In genomic region chr19:5553802-5554201, GRCm38 (mm10) we compare ENCODE assay signal across 18 mouse cellular contexts. TPM values are rescaled to one million over a fixed set of nuclear protein-coding genes. Genes with fewer than 3 reads are reported as not detected.
DNase-seq lines count a peak whose midpoint lies in the region; ATAC-seq and TF ChIP-seq lines count a peak whose summit lies in the region.
"Had no signal": no experiment of that assay in that cellular context is flagged by ENCODE, and none has a peak within 500 bp of the region (broad histone marks: within the 10 kb centered on the region; RNA-seq: fewer than 3 reads in every experiment).

No protein-coding gene starts in this region.

- H3K4me1 ChIP-seq in kidney, adult 2 months (ENCODE audit: control insufficient read depth, insufficient read depth, low read length): peaks cover 11% of the 10 kb centered on the region
- peaks cover 4% of the 10 kb centered on the region; the same call in 1 of the 2 replicates for H3K4me1 ChIP-seq in intestine, embryonic 14.5 days (replicated peaks; ENCODE audit: control insufficient read depth, insufficient read depth, low read length)
- peaks cover 53% of the 10 kb centered on the region for H3K4me1 ChIP-seq in kidney, embryonic 15.5 days
- 0 out of 2 replicates have a peak, but pooled peaks cover 14% of the 10 kb centered on the region for H3K4me1 ChIP-seq in stomach, embryonic 15.5 days
- H3K4me1 ChIP-seq: forebrain, embryonic 12.5 days; hindbrain, embryonic 12.5 days; liver, embryonic 15.5 days had no signal

- H3K9ac ChIP-seq in intestine, embryonic 14.5 days (ENCODE audit: low read length): no peak overlapping the region
- no peak overlapping the region for H3K9ac ChIP-seq in kidney, embryonic 15.5 days
- no peak overlapping the region for H3K9ac ChIP-seq in stomach, embryonic 15.5 days
- H3K9ac ChIP-seq: forebrain, embryonic 12.5 days; hindbrain, embryonic 12.5 days; limb, embryonic 15.5 days; liver, embryonic 15.5 days had no signal

- peak; percentile 61 for DNase-seq in kidney, adult 2 months
- DNase-seq in kidney, postnatal 10 days: no peak
- peak; percentile 66 for DNase-seq in intestine, embryonic 14.5 days (ENCODE audit: low spot score)
- no peak for DNase-seq in ovary, postnatal 36 days (ENCODE audit: low spot score)
- no peak for DNase-seq in natural killer cell, adult 2 months (ENCODE audit: low spot score in 2 of 2)
- DNase-seq: adrenal gland, postnatal 36 days; cerebellum, adult 11-12 months; cerebellum, postnatal 36 days; gastrocnemius, adult 2 months; thymus, postnatal 36 days had no signal

- TF ChIP-seq POLR2A in kidney, adult 2 months (IDR thresholded peaks at IDR 0.05; ENCODE audit: low read depth, low read length): no peak

- WGBS in kidney, adult 2 months: 50% methylated on average over 8 of the region's 8 CpGs
- WGBS in intestine, embryonic 14.5 days: 46% methylated on average over 8 of the region's 8 CpGs
- WGBS in kidney, embryonic 15.5 days: 49% methylated on average over 8 of the region's 8 CpGs
- 53% methylated on average over 8 of the region's 8 CpGs for WGBS in stomach, embryonic 15.5 days

- no peak overlapping the region for H3K4me2 ChIP-seq in intestine, embryonic 14.5 days (ENCODE audit: low read length)
- H3K4me2 ChIP-seq in kidney, embryonic 15.5 days: no peak overlapping the region
- no peak overlapping the region; the same call in 1 of the 2 replicates for H3K4me2 ChIP-seq in stomach, embryonic 15.5 days
- H3K4me2 ChIP-seq: forebrain, embryonic 12.5 days; hindbrain, embryonic 12.5 days; limb, embryonic 15.5 days; liver, embryonic 15.5 days had no signal

- H3K27me3 ChIP-seq in kidney, adult 2 months (replicated peaks; ENCODE audit: control insufficient read depth, insufficient read depth, low read length): no peaks in the 10 kb centered on the region
- peaks cover 22% of the 10 kb centered on the region for H3K27me3 ChIP-seq in intestine, embryonic 14.5 days (replicated peaks; ENCODE audit: control insufficient read depth, insufficient read depth, low read length)
- peaks cover 31% of the 10 kb centered on the region for H3K27me3 ChIP-seq in kidney, embryonic 15.5 days
- peaks cover 14% of the 10 kb centered on the region for H3K27me3 ChIP-seq in stomach, embryonic 15.5 days (replicated peaks)

- no peaks in the 10 kb centered on the region; the same call in 1 of the 2 replicates for H3K36me3 ChIP-seq in kidney, adult 2 months (ENCODE audit: control insufficient read depth, insufficient read depth, low read length)
- peaks cover 10% of the 10 kb centered on the region; the same call in 1 of the 2 replicates for H3K36me3 ChIP-seq in intestine, embryonic 14.5 days (ENCODE audit: control insufficient read depth, insufficient read depth, low read length)
- peaks cover 38% of the 10 kb centered on the region for H3K36me3 ChIP-seq in kidney, embryonic 15.5 days
- H3K36me3 ChIP-seq in stomach, embryonic 15.5 days: peaks cover 4% of the 10 kb centered on the region; the same call in 1 of the 2 replicates
- H3K36me3 ChIP-seq: forebrain, embryonic 12.5 days; heart, embryonic 10.5 days; hindbrain, embryonic 12.5 days; liver, embryonic 15.5 days had no signal

- ATAC-seq in intestine, embryonic 14.5 days (replicated peaks; ENCODE audit: low FRiP score, low TSS enrichment, low read depth): peak; percentile 25; the same call in 1 of the 2 replicates
- 0 out of 2 replicates have a peak, but pooled peaks have one; percentile 12 for ATAC-seq in kidney, embryonic 15.5 days (replicated peaks; ENCODE audit: low FRiP score)
- ATAC-seq in stomach, embryonic 15.5 days (ENCODE audit: insufficient read depth, low FRiP score, low read depth): peak; percentile 32

- no peaks in the 10 kb centered on the region for H3K9me3 ChIP-seq in intestine, embryonic 14.5 days (ENCODE audit: control insufficient read depth, low read length)
- no peaks in the 10 kb centered on the region for H3K9me3 ChIP-seq in kidney, embryonic 15.5 days (replicated peaks)
- H3K9me3 ChIP-seq in stomach, embryonic 15.5 days: no peaks in the 10 kb centered on the region
- H3K9me3 ChIP-seq: forebrain, embryonic 12.5 days; heart, embryonic 10.5 days; hindbrain, embryonic 12.5 days; limb, embryonic 15.5 days; liver, embryonic 15.5 days had no signal

- H3K4me3 ChIP-seq in kidney, adult 2 months (ENCODE audit: insufficient read depth, low read depth, low read length): no peak overlapping the region
- no peak overlapping the region for H3K4me3 ChIP-seq in intestine, embryonic 14.5 days (ENCODE audit: low read depth, low read length)
- H3K4me3 ChIP-seq in kidney, embryonic 15.5 days (replicated peaks): no peak overlapping the region
- no peak overlapping the region for H3K4me3 ChIP-seq in stomach, embryonic 15.5 days (replicated peaks)
- H3K4me3 ChIP-seq: forebrain, embryonic 12.5 days; gastrocnemius, adult 2 months; heart, embryonic 10.5 days; hindbrain, embryonic 12.5 days; limb, embryonic 15.5 days; liver, embryonic 15.5 days had no signal

- TF ChIP-seq CTCF in kidney, adult 2 months (conservative IDR thresholded peaks at IDR 0.05; ENCODE audit: insufficient read depth, insufficient read length, low read depth, low read length): no peak

- no peak overlapping the region for H3K27ac ChIP-seq in kidney, adult 2 months (ENCODE audit: insufficient read depth, low read depth, low read length)
- no peak overlapping the region for H3K27ac ChIP-seq in intestine, embryonic 14.5 days (ENCODE audit: low read depth)
- no peak overlapping the region for H3K27ac ChIP-seq in kidney, embryonic 15.5 days
- 0 out of 2 replicates have a peak overlapping the region, but pooled peaks have one; percentile 14 for H3K27ac ChIP-seq in stomach, embryonic 15.5 days
- H3K27ac ChIP-seq: forebrain, embryonic 12.5 days; gastrocnemius, adult 2 months; heart, embryonic 10.5 days; hindbrain, embryonic 12.5 days; limb, embryonic 15.5 days; liver, embryonic 15.5 days had no signal

RNA-seq across cellular contexts. Expression of gene Ovol1, which starts 6.6 kb away (rescaled TPM):
- polyA plus RNA-seq in kidney, adult 2 months (2012; rRNA removed): 9.0 and 10.4 TPM in 2 replicates
- 17.5 and 18.6 TPM in 2 replicates for polyA plus RNA-seq in intestine, embryonic 14.5 days (2014; fragmentation: Nextera tagmentation; extraction: Ambion mirVana)
- 11.3 and 12.0 TPM in 2 replicates for polyA plus RNA-seq in kidney, embryonic 15.5 days (2015; fragmentation: Nextera tagmentation; extraction: Ambion mirVana)
- polyA plus RNA-seq in stomach, embryonic 15.5 days (2015; fragmentation: Nextera tagmentation; extraction: Ambion mirVana): 14.6 and 17.8 TPM in 2 replicates
- polyA plus RNA-seq: liver, embryonic 15.5 days had no signal

RNA-seq across cellular contexts. Expression of gene Ap5b1, which starts 14.0 kb away (rescaled TPM):
- polyA plus RNA-seq in kidney, adult 2 months (2012; rRNA removed): 10.2 and 13.3 TPM in 2 replicates
- 6.1 and 6.5 TPM in 2 replicates for polyA plus RNA-seq in intestine, embryonic 14.5 days (2014; fragmentation: Nextera tagmentation; extraction: Ambion mirVana)
- 9.7 and 10.8 TPM in 2 replicates for polyA plus RNA-seq in kidney, embryonic 15.5 days (2015; fragmentation: Nextera tagmentation; extraction: Ambion mirVana)
- polyA plus RNA-seq in stomach, embryonic 15.5 days (2015; fragmentation: Nextera tagmentation; extraction: Ambion mirVana): 7.1 and 8.3 TPM in 2 replicates

RNA-seq across cellular contexts. Expression of gene Snx32, which starts 43.5 kb away (rescaled TPM):
- polyA plus RNA-seq in kidney, adult 2 months (2012; rRNA removed): 14.7 and 16.3 TPM in 2 replicates
- polyA plus RNA-seq in intestine, embryonic 14.5 days (2014; fragmentation: Nextera tagmentation; extraction: Ambion mirVana): 9.4 and 10.8 TPM in 2 replicates
- polyA plus RNA-seq in kidney, embryonic 15.5 days (2015; fragmentation: Nextera tagmentation; extraction: Ambion mirVana): 7.5 and 9.3 TPM in 2 replicates
- polyA plus RNA-seq in stomach, embryonic 15.5 days (2015; fragmentation: Nextera tagmentation; extraction: Ambion mirVana): 8.8 and 11.1 TPM in 2 replicates

RNA-seq across cellular contexts. Expression of gene Rnaseh2c, which starts 47.9 kb away (rescaled TPM):
- polyA plus RNA-seq in kidney, adult 2 months (2012; rRNA removed): 55.1 and 62.3 TPM in 2 replicates
- 124 and 131 TPM in 2 replicates for polyA plus RNA-seq in intestine, embryonic 14.5 days (2014; fragmentation: Nextera tagmentation; extraction: Ambion mirVana)
- 158 and 163 TPM in 2 replicates for polyA plus RNA-seq in kidney, embryonic 15.5 days (2015; fragmentation: Nextera tagmentation; extraction: Ambion mirVana)
- polyA plus RNA-seq in stomach, embryonic 15.5 days (2015; fragmentation: Nextera tagmentation; extraction: Ambion mirVana): 124 and 144 TPM in 2 replicates

RNA-seq across cellular contexts. Expression of gene 1700020D05Rik, which starts 50.2 kb away (rescaled TPM):
- 0.62 and 0.69 TPM in 2 replicates for polyA plus RNA-seq in kidney, adult 2 months (2012; rRNA removed)
- not detected in 2 replicates for polyA plus RNA-seq in intestine, embryonic 14.5 days (2014; fragmentation: Nextera tagmentation; extraction: Ambion mirVana)
- polyA plus RNA-seq in kidney, embryonic 15.5 days (2015; fragmentation: Nextera tagmentation; extraction: Ambion mirVana): 0.30 and 0.32 TPM in 2 replicates
- not detected in 2 replicates for polyA plus RNA-seq in stomach, embryonic 15.5 days (2015; fragmentation: Nextera tagmentation; extraction: Ambion mirVana)
- polyA plus RNA-seq: heart, postnatal 0 days; limb, embryonic 15.5 days had no signal

Comparison
In these comparisons a context has a peak if more than half of its experiments do, and no peak if none do; other contexts are left out.
1. DNase-seq: peak in kidney, adult 2 months (single experiment) and intestine, embryonic 14.5 days (single experiment); none in kidney, postnatal 10 days (single experiment), ovary, postnatal 36 days (single experiment) and natural killer cell, adult 2 months (0 of 2).
2. Peak in every context shown above with its lines, with median percentiles within 50 percentile points of each other: ATAC-seq.